Mouse (Mus musculus) midbrain, embryonic 11.5 days (tissue): ENCODE results near the gene Ankrd2. TPM values are rescaled to one million over a fixed set of nuclear protein-coding genes. Genes with fewer than 3 reads are reported as not detected.
A peak's percentile ranks its signal among the peaks of the same experiment; 100 is the strongest.

Source experiments
- ATAC-seq: fragments of 200-750 bp; cut with Nextera tagmentation; 2 replicates; pipeline ENCODE4 v1.8.0; 2017; ENCODE audit warnings: moderate TSS enrichment, moderate library complexity; ENCODE audit not compliant: low FRiP score
- DNase-seq: peaks from one replicate; pipeline ENCODE4 v3.0.0; 2015; ENCODE audit warnings: low spot score; ENCODE audit errors: missing footprints
- H3K27ac ChIP-seq: fragments of 300-500 bp; sonication (generic); 2 replicates; pipeline ENCODE4 v1.5.1; 2014; ENCODE audit warnings: low read depth, low read length
- H3K27me3 ChIP-seq: fragments of 300-500 bp; sonication (generic); 2 replicates; pipeline ENCODE4 v1.6.1; 2014; ENCODE audit warnings: mild to moderate bottlenecking, low read length, moderate library complexity, mixed read lengths; ENCODE audit not compliant: control insufficient read depth, insufficient read depth
- H3K36me3 ChIP-seq: fragments of 300-500 bp; sonication (generic); 2 replicates; pipeline ENCODE4 v1.6.1; 2014; ENCODE audit warnings: mild to moderate bottlenecking, low read length, moderate library complexity, mixed read lengths; ENCODE audit not compliant: control insufficient read depth, insufficient read depth
- H3K4me1 ChIP-seq: fragments of 300-500 bp; sonication (generic); 2 replicates; pipeline ENCODE4 v1.6.1; 2014; ENCODE audit warnings: low read length; ENCODE audit not compliant: control insufficient read depth, insufficient read depth
- H3K4me2 ChIP-seq: fragments of 300-500 bp; sonication (generic); 2 replicates; pipeline ENCODE4 v1.6.1; 2014; ENCODE audit warnings: mild to moderate bottlenecking, moderate library complexity
- H3K4me3 ChIP-seq: fragments of 300-500 bp; sonication (generic); 2 replicates; pipeline ENCODE4 v1.5.1; 2014; ENCODE audit warnings: low read depth, low read length
- H3K9ac ChIP-seq: fragments of 300-500 bp; sonication (generic); 2 replicates; pipeline ENCODE4 v1.6.1; 2014; ENCODE audit warnings: low read length
- H3K9me3 ChIP-seq: fragments of 300-500 bp; sonication (generic); 2 replicates; pipeline ENCODE4 v1.6.1; 2016; ENCODE audit warnings: low read length; ENCODE audit not compliant: control insufficient read depth
- WGBS: fragments of 180-500 bp; shearing (Covaris S2); extraction: QIAGEN DNeasy Blood & Tissue Kit; methylation state at CpG from one replicate; pipeline ENCODE4 v1.1.7; 2014; 5-methylcytosine and 5-hydroxymethylcytosine counted together
- polyA plus RNA-seq: library from polyadenylated mRNA; unstranded; fragments of >200 nt; fragmentation: Nextera tagmentation; extraction: Ambion mirVana; gene quantifications from 2 replicates; pipeline ENCODE4 v1.2.1, GENCODE M21; 2014

Ankrd2 gene
- polyA plus RNA-seq, result not detected in 2 replicates

GRCm38 (mm10) chr19:42035456-42036248 lies at the start of gene Ankrd2:
Gene Ankrd2 (plus strand): TSS chr19:42036000.
- Histone ChIP-seq H3K27me3 (no peaks in the 10 kb centered on the region), H3K4me3 (no peak within 1 kb of the TSS), H3K9me3 (no peaks in the 10 kb centered on the region), H3K36me3 (no peaks in the 10 kb centered on the region), H3K4me1 (no peaks in the 10 kb centered on the region), H3K4me2 (no peak within 1 kb of the TSS), H3K27ac (no peak within 1 kb of the TSS), H3K9ac (no peak within 1 kb of the TSS)
- ATAC-seq (peak; percentile 71), DNase-seq (peak; percentile 94)
- WGBS, result 65% methylated on average over 19 of the region's 19 CpGs

- ATAC-seq, result no peak
Measured at GRCm38 (mm10) chr19:41987206-41987605, 48.6 kb upstream of the Ankrd2 start.

GRCm38 (mm10) chr19:41989810-41990209 lies 46.0 kb upstream of the Ankrd2 start:
- H3K36me3 ChIP-seq, result no peaks in the 10 kb centered on the region
- no peak overlapping the region for H3K4me2 ChIP-seq
- no peaks in the 10 kb centered on the region for H3K27me3 ChIP-seq
- 84% methylated on average over 6 of the region's 6 CpGs for WGBS
- DNase-seq (no peak), ATAC-seq (no peak)
- H3K9ac ChIP-seq, result no peak overlapping the region
- H3K4me1 ChIP-seq, result no peaks in the 10 kb centered on the region
- H3K9me3 ChIP-seq, result no peaks in the 10 kb centered on the region
- H3K27ac ChIP-seq, result no peak overlapping the region
- no peak overlapping the region for H3K4me3 ChIP-seq

More at GRCm38 (mm10) chr19:41987206-41987605, 48.6 kb upstream of the Ankrd2 start:
- Histone ChIP-seq H3K4me2 (no peak overlapping the region), H3K27me3 (peaks cover 7% of the 10 kb centered on the region), H3K9me3 (no peaks in the 10 kb centered on the region), H3K4me1 (peaks cover 5% of the 10 kb centered on the region), H3K27ac (no peak overlapping the region), H3K9ac (no peak overlapping the region), H3K4me3 (no peak overlapping the region), H3K36me3 (no peaks in the 10 kb centered on the region)
- WGBS, result 92% methylated on average over 4 of the region's 4 CpGs
- no peak for DNase-seq

GRCm38 (mm10) chr19:41991926-41992477 lies 43.8 kb upstream of the Ankrd2 start:
- H3K4me3 ChIP-seq, result no peak overlapping the region
- no peaks in the 10 kb centered on the region for H3K36me3 ChIP-seq
- H3K4me1 ChIP-seq, result no peaks in the 10 kb centered on the region
- no peak overlapping the region for H3K4me2 ChIP-seq
- no peak overlapping the region; the same call in 1 of the 2 replicates for H3K9ac ChIP-seq
- H3K27me3 ChIP-seq, result no peaks in the 10 kb centered on the region
- no peaks in the 10 kb centered on the region for H3K9me3 ChIP-seq
- WGBS, result 27% methylated on average over 6 of the region's 6 CpGs
- DNase-seq (no peak), ATAC-seq (no peak)
- no peak overlapping the region for H3K27ac ChIP-seq

- DNase-seq (no peak), ATAC-seq (no peak)
- Histone ChIP-seq H3K36me3 (no peaks in the 10 kb centered on the region), H3K4me1 (no peaks in the 10 kb centered on the region), H3K4me2 (no peak overlapping the region), H3K9ac (no peak overlapping the region), H3K27ac (no peak overlapping the region), H3K4me3 (no peak overlapping the region), H3K9me3 (no peaks in the 10 kb centered on the region), H3K27me3 (no peaks in the 10 kb centered on the region)
- 94% methylated on average over 2 of the region's 2 CpGs for WGBS
Measured at GRCm38 (mm10) chr19:41992971-41993370, 42.8 kb upstream of the Ankrd2 start.

- Histone ChIP-seq H3K9me3 (no peaks in the 10 kb centered on the region), H3K4me3 (no peak overlapping the region), H3K9ac (no peak overlapping the region), H3K4me1 (no peaks in the 10 kb centered on the region), H3K27me3 (no peaks in the 10 kb centered on the region), H3K4me2 (no peak overlapping the region), H3K27ac (no peak overlapping the region), H3K36me3 (no peaks in the 10 kb centered on the region)
- DNase-seq (no peak), ATAC-seq (no peak)
- WGBS, result 87% methylated on average over 6 of the region's 6 CpGs
Measured at GRCm38 (mm10) chr19:41993484-41993883, 42.3 kb upstream of the Ankrd2 start.

GRCm38 (mm10) chr19:41994023-41994422 lies 41.8 kb upstream of the Ankrd2 start:
- Histone ChIP-seq H3K36me3 (no peaks in the 10 kb centered on the region), H3K9me3 (no peaks in the 10 kb centered on the region), H3K27me3 (no peaks in the 10 kb centered on the region), H3K9ac (no peak overlapping the region), H3K4me1 (no peaks in the 10 kb centered on the region), H3K27ac (no peak overlapping the region), H3K4me2 (no peak overlapping the region), H3K4me3 (no peak overlapping the region)
- ATAC-seq, result no peak
- 90% methylated on average over 7 of the region's 7 CpGs for WGBS
- no peak for DNase-seq

- no peak overlapping the region for H3K4me2 ChIP-seq
- WGBS, result 53% methylated on average over 1 of the region's 1 CpGs
- H3K27me3 ChIP-seq, result no peaks in the 10 kb centered on the region
- ATAC-seq (no peak), DNase-seq (no peak)
- no peak overlapping the region for H3K27ac ChIP-seq
- H3K9ac ChIP-seq, result no peak overlapping the region
- no peaks in the 10 kb centered on the region for H3K9me3 ChIP-seq
- H3K4me3 ChIP-seq, result no peak overlapping the region
- H3K36me3 ChIP-seq, result no peaks in the 10 kb centered on the region
- H3K4me1 ChIP-seq, result no peaks in the 10 kb centered on the region
Measured at GRCm38 (mm10) chr19:41995483-41995882, 40.3 kb upstream of the Ankrd2 start.

GRCm38 (mm10) chr19:41997090-41997489 lies 38.7 kb upstream of the Ankrd2 start:
- no peak overlapping the region for H3K9ac ChIP-seq
- H3K27ac ChIP-seq, result no peak overlapping the region
- no peaks in the 10 kb centered on the region for H3K9me3 ChIP-seq
- H3K27me3 ChIP-seq, result no peaks in the 10 kb centered on the region
- H3K4me1 ChIP-seq, result no peaks in the 10 kb centered on the region
- no peak for DNase-seq
- ATAC-seq, result no peak
- no peak overlapping the region for H3K4me3 ChIP-seq
- 90% methylated on average over 10 of the region's 10 CpGs for WGBS
- H3K4me2 ChIP-seq, result no peak overlapping the region
- no peaks in the 10 kb centered on the region for H3K36me3 ChIP-seq
